Mouse (Mus musculus): ENCODE data around the gene Mydgf. TPM values are rescaled to one million over a fixed set of nuclear protein-coding genes. Genes with fewer than 3 reads are reported as not detected.
A peak's percentile ranks its signal among the peaks of the same experiment; 100 is the strongest.

The Mydgf gene
- total RNA-seq, 2 experiments from 2014 or later, result 17.0 to 17.7 TPM

- intact Hi-C loops (cut with DNase I), result loop anchor here (1.0 to 10.0 kb wide), 2 partner anchors 25 to 200 kb away; no protein-coding TSS in a partner anchor
- peak overlapping the region; percentile 87 for H3K27ac ChIP-seq
- peak; percentile 84 for DNase-seq
- TF ChIP-seq CTCF (IDR thresholded peaks at IDR 0.05), result peak; percentile 95
- peak overlapping the region; percentile 70 for H3K4me3 ChIP-seq
Observed at GRCm38 (mm10) chr17:56134463-56134971, 49.2 kb downstream of the Mydgf start.

- no peak for TF ChIP-seq CTCF (IDR thresholded peaks at IDR 0.05)
- DNase-seq, result peak; percentile 80
- H3K4me3 ChIP-seq, result peak overlapping the region; percentile 70
- intact Hi-C loops (cut with DNase I), result loop anchor here (1.0 to 10.0 kb wide), 3 partner anchors 26 to 201 kb away; no protein-coding TSS in a partner anchor
- H3K27ac ChIP-seq, result peak overlapping the region; percentile 87
Observed at GRCm38 (mm10) chr17:56133457-56134363, 50.0 kb downstream of the Mydgf start.

- DNase-seq, result peak; percentile 78
- intact Hi-C loops (cut with DNase I), result loop anchor here (2.0 to 10.0 kb wide), 2 partner anchors 122 to 202 kb away; no protein-coding TSS in a partner anchor
- Histone ChIP-seq H3K27ac (peak overlapping the region; percentile 87; the same call in 1 of the 2 replicates), H3K4me3 (peak overlapping the region; percentile 70)
- TF ChIP-seq CTCF (IDR thresholded peaks at IDR 0.05), result no peak; the same call in 1 of the 2 replicates
Observed at GRCm38 (mm10) chr17:56132661-56133060, 51.1 kb downstream of the Mydgf start.

GRCm38 (mm10) chr17:56131814-56132213, 51.9 kb downstream of the Mydgf start:
- TF ChIP-seq CTCF (IDR thresholded peaks at IDR 0.05), result peak; percentile 90
- intact Hi-C loops (cut with DNase I), result loop anchor here (2.0 to 10.0 kb wide), 2 partner anchors 123 to 203 kb away; no protein-coding TSS in a partner anchor
- Histone ChIP-seq H3K4me3 (no peak overlapping the region; the same call in none of the 2 replicates), H3K27ac (no peak overlapping the region)
- peak; percentile 77 for DNase-seq

- no peak overlapping the region for H3K27ac ChIP-seq
- H3K4me3 ChIP-seq, result no peak overlapping the region
- intact Hi-C loops (cut with DNase I), result loop anchor here (10.0 kb wide), 1 partner anchor 204 kb away; no protein-coding TSS in a partner anchor
- TF ChIP-seq CTCF (IDR thresholded peaks at IDR 0.05), result no peak
- no peak for DNase-seq
Observed at GRCm38 (mm10) chr17:56131136-56131535, 52.6 kb downstream of the Mydgf start.

- DNase-seq, result no peak
- Histone ChIP-seq H3K4me3 (no peak overlapping the region), H3K27ac (no peak overlapping the region)
- TF ChIP-seq CTCF (IDR thresholded peaks at IDR 0.05), result no peak
- intact Hi-C loops (cut with DNase I), result no loop called here
Observed at GRCm38 (mm10) chr17:56128246-56128645, 55.5 kb downstream of the Mydgf start.

- H3K27ac ChIP-seq, result no peak overlapping the region
- no peak overlapping the region for H3K4me3 ChIP-seq
- no peak for TF ChIP-seq CTCF (IDR thresholded peaks at IDR 0.05)
- DNase-seq, result no peak
- intact Hi-C loops (cut with DNase I), result no loop called here
Observed at GRCm38 (mm10) chr17:56126175-56126574, 57.5 kb downstream of the Mydgf start.

Small RNA genes within 50 kb of the gene (microRNA-seq; reads per million reads assigned to microRNA genes)
- gene Gm44397, result not detected

Other genes with a start within 250 kb of the Mydgf start
- 1 to 10 TPM; 2.9 to 4.1 TPM for gene Zfp119b, start 234.4 kb downstream of the Mydgf start, total RNA-seq (2021)
- under 1 TPM; 0.20 to 0.39 TPM for gene Ebi3, start 231.3 kb downstream of the Mydgf start, total RNA-seq (2021)
- gene Yju2, start 224.8 kb downstream of the Mydgf start, total RNA-seq (2021), result 10 to 100 TPM in 1 of 2 experiments, 1 to 10 TPM in 1; 8.3 to 10.2 TPM
- under 1 TPM in 1 of 2 experiments, not detected in 1; 0.47 TPM for gene Shd, start 213.5 kb downstream of the Mydgf start, total RNA-seq (2021)
- gene Fsd1, start 197.4 kb downstream of the Mydgf start, total RNA-seq (2021), result not detected
- 1 to 10 TPM; 2.6 to 3.1 TPM for gene Stap2, start 178.3 kb downstream of the Mydgf start, total RNA-seq (2021)
- 10 to 100 TPM; 41.2 to 41.6 TPM for gene Mpnd, start 178.2 kb downstream of the Mydgf start, total RNA-seq (2021)
- 1 to 10 TPM; 8.7 to 9.5 TPM for gene Sh3gl1, start 147.3 kb downstream of the Mydgf start, total RNA-seq (2021)
- gene Chaf1a, start 143.5 kb downstream of the Mydgf start, total RNA-seq (2021), result under 1 TPM; 0.46 to 0.59 TPM
- gene Ubxn6, start 108.9 kb downstream of the Mydgf start, total RNA-seq (2021), result 10 to 100 TPM; 55.6 to 64.3 TPM
- gene Hdgfl2, start 104.3 kb downstream of the Mydgf start, total RNA-seq (2021), result 10 to 100 TPM; 23.8 to 26.3 TPM
- gene Plin4, start 74.1 kb downstream of the Mydgf start, total RNA-seq (2021), result 100 to 1,000 TPM; 255 to 281 TPM
- gene Plin5, start 66.3 kb downstream of the Mydgf start, total RNA-seq (2021), result 10 to 100 TPM; 22.9 to 55.7 TPM
- gene Lrg1, start 61.9 kb downstream of the Mydgf start, total RNA-seq (2021), result 10 to 100 TPM; 13.2 to 25.5 TPM
- gene Sema6b, start 43.6 kb downstream of the Mydgf start, total RNA-seq (2021), result 1 to 10 TPM; 1.9 to 3.2 TPM
- gene Tnfaip8l1, start 21.4 kb downstream of the Mydgf start, total RNA-seq (2021), result under 1 TPM; 0.25 to 0.43 TPM
- gene Dpp9, start 35.0 kb upstream of the Mydgf start, total RNA-seq (2021), result 10 to 100 TPM; 34.0 to 43.2 TPM
- 100 to 1,000 TPM; 165 to 176 TPM for gene Fem1a, start 72.9 kb upstream of the Mydgf start, total RNA-seq (2021)
- gene Ticam1, start 92.9 kb upstream of the Mydgf start, total RNA-seq (2021), result 1 to 10 TPM; 2.7 to 3.4 TPM
- 10 to 100 TPM; 42.4 to 75.0 TPM for gene Plin3, start 109.0 kb upstream of the Mydgf start, total RNA-seq (2021)
- not detected for gene Arrdc5, start 116.4 kb upstream of the Mydgf start, total RNA-seq (2021)
- 1 to 10 TPM; 1.3 to 2.1 TPM for gene Uhrf1, start 119.4 kb upstream of the Mydgf start, total RNA-seq (2021)
- 10 to 100 TPM; 25.6 to 27.3 TPM for gene Kdm4b, start 142.1 kb upstream of the Mydgf start, total RNA-seq (2021)